Mouse (Mus musculus) spleen, adult 2 months (tissue): ENCODE measurements around the gene Sectm1b. TPM values are rescaled to one million over a fixed set of nuclear protein-coding genes. Genes with fewer than 3 reads are reported as not detected.

Experiments used
- DNase-seq, 2 experiments: peaks; one replicate each; pipeline versions ENCODE4 v3.0.0 to v3.0.0-alpha.2; 2012 to 2021; ENCODE audit warnings: low spot score in 2 of 2, low read depth in 1 of 2
- H3K27ac ChIP-seq: fragments of 200-500 bp; 2 replicates; pipeline ENCODE4 v1.5.1; 2012; ENCODE audit warnings: low read length, inconsistent platforms; ENCODE audit not compliant: insufficient read depth
- H3K27me3 ChIP-seq: fragments of 200-500 bp; 2 replicates; pipeline ENCODE4 v1.6.1; 2012; ENCODE audit warnings: mild to moderate bottlenecking, moderate library complexity, low read length, inconsistent platforms; ENCODE audit not compliant: control insufficient read depth, insufficient read depth
- H3K36me3 ChIP-seq: fragments of 200-500 bp; 2 replicates; pipeline ENCODE4 v1.6.1; 2012; ENCODE audit warnings: mild to moderate bottlenecking, low read length, inconsistent platforms; ENCODE audit not compliant: control insufficient read depth, insufficient read depth
- H3K4me1 ChIP-seq: fragments of 200-500 bp; 2 replicates; pipeline ENCODE4 v1.6.1; 2011; ENCODE audit warnings: inconsistent platforms; ENCODE audit not compliant: control insufficient read depth, insufficient read depth, insufficient read length
- H3K4me3 ChIP-seq: fragments of 200-500 bp; 2 replicates; pipeline ENCODE4 v1.5.1; 2011; ENCODE audit warnings: mild to moderate bottlenecking, inconsistent platforms; ENCODE audit not compliant: insufficient read depth, insufficient read length; ENCODE audit errors: extremely low read depth
- CTCF ChIP-seq: fragments of 200-500 bp; IDR thresholded peaks from 2 replicates; pipeline ENCODE4 v1.5.1; 2011; ENCODE audit warnings: mild to moderate bottlenecking, inconsistent platforms; ENCODE audit not compliant: insufficient read depth, insufficient read length, insufficient replicate concordance; ENCODE audit errors: extremely low read depth
- POLR2A ChIP-seq: fragments of 200-500 bp; IDR thresholded peaks from 2 replicates; pipeline ENCODE4 v1.6.1; 2011; ENCODE audit warnings: low read depth, low read length, inconsistent platforms
- WGBS: fragments of 180-500 bp; shearing (Covaris S2); methylation state at CpG from one replicate; pipeline ENCODE4 v1.1.7; 2018; 5-methylcytosine and 5-hydroxymethylcytosine counted together
- polyA plus RNA-seq: library from polyadenylated mRNA; depleted of rRNA; stranded (reverse); fragments of >200 nt; gene quantifications from 2 replicates; pipeline ENCODE4 v1.2.3, GENCODE M21; 2012

The Sectm1b gene
- polyA plus RNA-seq, 1 experiment, result not detected

DNA sequence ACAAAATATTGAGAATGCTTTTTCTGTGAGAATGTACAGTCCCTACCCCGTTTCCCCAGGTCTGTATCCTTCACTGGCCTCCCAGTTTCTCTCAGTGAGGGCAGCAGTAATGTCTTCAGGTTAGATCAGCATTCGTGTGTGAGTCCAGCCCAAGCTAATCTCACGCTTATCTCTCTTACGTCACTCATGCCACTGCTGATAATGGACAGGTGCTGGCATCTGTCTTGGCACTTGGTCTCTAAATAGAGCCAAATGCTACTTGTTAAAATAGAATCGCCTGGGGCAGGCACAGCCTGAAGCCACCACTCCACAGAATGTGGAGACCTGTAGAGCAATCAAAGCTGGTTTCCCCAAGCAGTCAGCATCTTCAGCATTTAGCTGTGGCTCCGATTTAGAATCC, 25.6 kb upstream of the Sectm1b start:
- no peaks in the 10 kb centered on the region for H3K36me3 ChIP-seq
- H3K27ac ChIP-seq, result no peak overlapping the region
- H3K27me3 ChIP-seq, result no peaks in the 10 kb centered on the region
- no peak overlapping the region for H3K4me3 ChIP-seq
- H3K4me1 ChIP-seq, result peaks cover 5% of the 10 kb centered on the region; the same call in 1 of the 2 replicates
- no peak for DNase-seq
- TF ChIP-seq CTCF, result no peak
- TF ChIP-seq POLR2A, result no peak
- 87% methylated on average over 6 of the region's 6 CpGs for WGBS

- 61% methylated on average over 4 of the region's 4 CpGs for WGBS
- no peak for DNase-seq
- H3K27ac ChIP-seq, result no peak overlapping the region
Observed at GRCm38 (mm10) chr11:121086296-121086695, 22.9 kb upstream of the Sectm1b start.

DNA sequence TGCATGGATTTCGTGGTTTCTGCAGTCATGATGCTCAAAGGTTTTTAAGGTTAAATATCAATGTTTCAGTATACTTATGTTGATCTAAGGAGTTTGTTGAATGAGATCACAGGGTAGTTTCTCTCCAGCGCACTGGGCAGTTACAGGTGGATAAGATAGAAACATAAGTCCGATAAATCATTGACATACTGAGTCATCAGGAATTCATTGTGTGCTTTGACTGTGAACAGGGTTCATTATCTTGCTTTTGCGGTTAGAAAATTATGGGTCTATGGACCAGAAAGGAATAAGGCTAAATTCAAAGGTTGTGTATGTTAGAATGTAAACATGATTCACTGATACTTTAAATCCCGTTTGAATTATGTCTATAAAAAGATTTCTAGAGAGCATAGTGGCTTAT, 21.8 kb upstream of the Sectm1b start:
- WGBS, result 83% methylated on average over 5 of the region's 5 CpGs
- no peak for TF ChIP-seq CTCF
- TF ChIP-seq POLR2A, result no peak
- peaks cover 10% of the 10 kb centered on the region; the same call in 1 of the 2 replicates for H3K4me1 ChIP-seq
- no peak for DNase-seq
- no peak overlapping the region for H3K4me3 ChIP-seq
- H3K27ac ChIP-seq, result no peak overlapping the region
- no peaks in the 10 kb centered on the region for H3K36me3 ChIP-seq
- H3K27me3 ChIP-seq, result no peaks in the 10 kb centered on the region

More at GRCm38 (mm10) chr11:121086296-121086695, 22.9 kb upstream of the Sectm1b start:
- TF ChIP-seq CTCF (no peak), POLR2A (no peak)
- Histone ChIP-seq H3K4me1 (peaks cover 12% of the 10 kb centered on the region; the same call in 1 of the 2 replicates), H3K4me3 (no peak overlapping the region), H3K36me3 (no peaks in the 10 kb centered on the region), H3K27me3 (no peaks in the 10 kb centered on the region)

DNA sequence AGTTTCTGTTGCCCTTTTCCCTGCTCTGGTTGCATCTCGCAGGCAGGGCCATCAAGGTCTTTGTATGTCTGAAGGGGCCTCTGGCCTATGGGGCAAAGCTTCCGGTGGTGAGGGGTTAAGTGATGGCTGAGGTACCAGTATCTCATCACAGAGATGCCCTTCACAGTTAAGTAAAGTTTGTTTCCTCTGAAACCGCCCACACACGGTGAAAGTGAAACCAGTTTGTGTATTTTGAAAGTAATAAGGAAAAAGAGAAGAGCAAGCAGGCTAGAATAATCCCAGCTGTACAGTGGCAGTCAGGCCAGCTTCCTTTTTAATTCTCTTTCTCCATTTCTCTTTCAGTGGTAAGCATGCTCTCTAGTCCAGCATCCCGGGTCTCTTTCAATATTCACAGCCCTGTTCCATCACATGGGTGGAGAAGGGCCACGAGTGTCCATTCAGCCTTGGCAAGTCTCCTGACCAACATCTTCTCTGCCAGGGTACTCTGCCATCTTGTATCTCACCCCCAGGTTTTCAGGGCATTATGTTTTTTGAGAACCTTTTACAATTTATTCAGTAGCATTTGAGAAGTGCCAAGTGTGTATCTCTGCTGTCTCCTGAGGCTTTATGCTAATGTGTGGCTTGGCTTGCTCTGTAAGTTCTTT, 19.6 kb upstream of the Sectm1b start:
- Histone ChIP-seq H3K4me3 (peak overlapping the region; percentile 20; the same call in 1 of the 2 replicates), H3K27ac (peak overlapping the region; percentile 90), H3K36me3 (no peaks in the 10 kb centered on the region), H3K27me3 (no peaks in the 10 kb centered on the region), H3K4me1 (peaks cover 10% of the 10 kb centered on the region; the same call in 1 of the 2 replicates)
- TF ChIP-seq CTCF (no peak), POLR2A (no peak)
- DNase-seq, result peak; percentile 68 to 70
- WGBS, result 7% methylated on average over 6 of the region's 6 CpGs

DNA sequence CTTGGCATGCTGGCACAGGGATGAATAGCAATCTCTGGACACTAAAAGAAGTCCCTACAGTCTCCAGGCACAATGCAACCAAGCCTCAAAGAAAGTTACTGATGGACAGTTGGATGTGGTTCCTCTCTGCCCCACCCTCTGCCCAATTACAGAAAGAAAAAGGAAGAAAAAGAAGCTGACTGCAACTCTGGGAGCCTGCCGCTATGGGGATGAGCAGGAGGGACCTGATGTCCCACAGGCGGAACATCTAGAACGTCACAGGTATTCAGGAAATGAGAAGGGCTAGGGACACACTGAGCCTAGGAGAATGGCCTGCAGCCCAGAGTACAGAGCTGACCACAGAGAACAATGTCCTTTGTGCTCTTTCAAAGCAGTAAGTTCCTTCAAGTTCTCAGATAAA, 18.9 kb upstream of the Sectm1b start:
- Histone ChIP-seq H3K4me1 (peaks cover 10% of the 10 kb centered on the region; the same call in 1 of the 2 replicates), H3K27me3 (no peaks in the 10 kb centered on the region), H3K27ac (peak overlapping the region; percentile 81), H3K36me3 (no peaks in the 10 kb centered on the region), H3K4me3 (no peak overlapping the region)
- 52% methylated on average over 3 of the region's 3 CpGs for WGBS
- no peak for TF ChIP-seq POLR2A
- no peak for TF ChIP-seq CTCF
- no peak for DNase-seq

- Histone ChIP-seq H3K4me3 (no peak within 1 kb of the TSS), H3K27me3 (no peaks in the 10 kb centered on the region), H3K4me1 (peaks cover 10% of the 10 kb centered on the region; the same call in 1 of the 2 replicates), H3K36me3 (no peaks in the 10 kb centered on the region), H3K27ac (peak within 1 kb of the TSS; percentile 81; the same call in 1 of the 2 replicates)
- WGBS, result 83% methylated on average over 3 of the region's 3 CpGs
- no peak for DNase-seq
- TF ChIP-seq CTCF (no peak), POLR2A (no peak)
Observed at GRCm38 (mm10) chr11:121081120-121081519, 17.8 kb upstream of the Sectm1b start, which contains the start of gene Sectm1a. Sectm1a (minus strand) TSS chr11:121081220.

GRCm38 (mm10) chr11:121080330-121080729, 17.0 kb upstream of the Sectm1b start:
- peaks cover 10% of the 10 kb centered on the region; the same call in 1 of the 2 replicates for H3K4me1 ChIP-seq
- H3K27ac ChIP-seq, result no peak overlapping the region
- DNase-seq, result no peak
- TF ChIP-seq POLR2A (no peak), CTCF (no peak)
- no peaks in the 10 kb centered on the region for H3K36me3 ChIP-seq
- H3K4me3 ChIP-seq, result no peak overlapping the region
- no peaks in the 10 kb centered on the region for H3K27me3 ChIP-seq
- 94% methylated on average over 8 of the region's 8 CpGs for WGBS
